Mouse (Mus musculus): ENCODE measurements around the gene Vmn1r124. TPM values are rescaled to one million over a fixed set of nuclear protein-coding genes. Genes with fewer than 3 reads are reported as not detected.

Gene Vmn1r124
- polyA plus RNA-seq (2014; fragmentation: Illumina TruSeq; extraction: RNeasy Lipid Tissue Mini Kit (QIAGEN cat#74804); ENCODE audit: low read depth, low replicate concordance) = not detected

DNA sequence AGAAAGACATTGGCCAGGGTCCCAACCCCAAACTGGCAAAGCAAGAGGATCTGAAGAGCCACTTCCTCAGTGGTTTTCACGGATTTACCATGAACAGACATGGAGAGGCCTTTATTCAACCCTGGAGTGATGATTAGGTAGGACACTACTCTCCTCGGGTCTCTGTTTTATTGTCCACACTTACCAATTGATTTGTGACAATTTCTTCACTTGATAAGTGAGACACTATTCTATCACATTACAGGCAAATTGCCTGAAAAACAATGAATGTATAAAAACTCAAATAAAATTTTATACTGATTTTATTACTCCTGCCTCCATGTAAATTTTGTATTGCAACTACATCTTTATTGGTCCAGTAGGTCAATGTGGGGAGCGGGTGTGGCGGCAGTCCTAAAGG lies at the start of gene Vmn1r124:
Gene Vmn1r124, minus strand, starts transcription at position 101 of the 400 bp plus-strand sequence.

DNA sequence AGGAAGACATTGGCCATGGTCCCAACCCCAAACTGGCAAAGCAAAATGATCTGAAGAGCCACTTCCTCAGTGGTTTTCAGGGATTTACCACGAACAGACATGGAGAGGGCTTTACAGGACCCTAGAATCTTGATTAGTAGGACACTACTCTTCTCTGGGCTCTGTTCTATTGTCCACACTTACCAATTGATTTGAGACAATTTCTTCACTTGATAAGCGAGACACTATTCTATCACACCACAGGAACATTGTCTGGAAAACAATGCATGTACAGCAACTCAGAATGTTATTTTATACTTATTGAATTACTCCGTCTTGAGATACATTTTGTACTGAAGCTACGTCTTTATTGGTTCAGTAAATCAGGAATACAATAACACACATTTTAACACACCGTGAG lies 41.0 kb upstream of the Vmn1r124 start, which contains the start of gene Vmn1r126:
Gene Vmn1r126, minus strand, starts transcription at position 101 of the 400 bp plus-strand sequence.

DNA sequence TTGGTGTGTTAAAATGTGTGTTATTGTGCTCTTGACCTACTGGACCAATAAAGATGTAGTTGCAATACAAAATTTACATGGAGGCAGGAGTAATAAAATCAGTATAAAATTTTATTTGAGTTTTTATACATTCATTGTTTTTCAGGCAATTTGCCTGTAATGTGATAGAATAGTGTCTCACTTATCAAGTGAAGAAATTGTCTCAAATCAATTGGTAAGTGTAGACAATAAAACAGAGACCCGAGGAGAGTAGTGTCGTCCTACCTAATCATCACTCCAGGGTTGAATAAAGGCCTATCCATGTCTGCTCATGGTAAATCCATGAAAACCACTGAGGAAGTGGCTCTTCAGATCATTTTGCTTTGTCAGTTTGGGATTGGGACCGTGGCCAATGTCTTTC lies 11.5 kb upstream of the Vmn1r124 start, which contains the start of gene Vmn1r125:
Gene Vmn1r125, plus strand, starts transcription at position 301 of the 400 bp plus-strand sequence.

Other genes starting within 250 kb of the Vmn1r124 start
- gene Vmn1r119, start 248.2 kb downstream of the Vmn1r124 start, polyA plus RNA-seq (2014; fragmentation: Illumina TruSeq; extraction: RNeasy Lipid Tissue Mini Kit (QIAGEN cat#74804); ENCODE audit: low read depth, low replicate concordance) = not detected
- not detected for gene Vmn1r120, start 206.8 kb downstream of the Vmn1r124 start, polyA plus RNA-seq (2014; fragmentation: Illumina TruSeq; extraction: RNeasy Lipid Tissue Mini Kit (QIAGEN cat#74804); ENCODE audit: low read depth, low replicate concordance)
- gene Vmn1r121, start 162.1 kb downstream of the Vmn1r124 start, polyA plus RNA-seq (2014; fragmentation: Illumina TruSeq; extraction: RNeasy Lipid Tissue Mini Kit (QIAGEN cat#74804); ENCODE audit: low read depth, low replicate concordance) = not detected
- gene Vmn1r122, start 126.5 kb downstream of the Vmn1r124 start, polyA plus RNA-seq (2014; fragmentation: Illumina TruSeq; extraction: RNeasy Lipid Tissue Mini Kit (QIAGEN cat#74804); ENCODE audit: low read depth, low replicate concordance) = not detected
- not detected for gene Vmn1r123, start 98.4 kb downstream of the Vmn1r124 start, polyA plus RNA-seq (2014; fragmentation: Illumina TruSeq; extraction: RNeasy Lipid Tissue Mini Kit (QIAGEN cat#74804); ENCODE audit: low read depth, low replicate concordance)
- gene Gm5157, start 70.2 kb downstream of the Vmn1r124 start, polyA plus RNA-seq (2014; fragmentation: Illumina TruSeq; extraction: RNeasy Lipid Tissue Mini Kit (QIAGEN cat#74804); ENCODE audit: low read depth, low replicate concordance) = not detected
- not detected for gene Vmn1r125, start 11.6 kb upstream of the Vmn1r124 start, polyA plus RNA-seq (2014; fragmentation: Illumina TruSeq; extraction: RNeasy Lipid Tissue Mini Kit (QIAGEN cat#74804); ENCODE audit: low read depth, low replicate concordance)
- not detected for gene Vmn1r126, start 40.9 kb upstream of the Vmn1r124 start, polyA plus RNA-seq (2014; fragmentation: Illumina TruSeq; extraction: RNeasy Lipid Tissue Mini Kit (QIAGEN cat#74804); ENCODE audit: low read depth, low replicate concordance)
- not detected for gene Vmn1r127, start 59.2 kb upstream of the Vmn1r124 start, polyA plus RNA-seq (2014; fragmentation: Illumina TruSeq; extraction: RNeasy Lipid Tissue Mini Kit (QIAGEN cat#74804); ENCODE audit: low read depth, low replicate concordance)
- gene Vmn1r128, start 88.8 kb upstream of the Vmn1r124 start, polyA plus RNA-seq (2014; fragmentation: Illumina TruSeq; extraction: RNeasy Lipid Tissue Mini Kit (QIAGEN cat#74804); ENCODE audit: low read depth, low replicate concordance) = not detected
- not detected for gene Vmn1r129, start 100.7 kb upstream of the Vmn1r124 start, polyA plus RNA-seq (2014; fragmentation: Illumina TruSeq; extraction: RNeasy Lipid Tissue Mini Kit (QIAGEN cat#74804); ENCODE audit: low read depth, low replicate concordance)
- not detected for gene Gm6882, start 172.1 kb upstream of the Vmn1r124 start, polyA plus RNA-seq (2014; fragmentation: Illumina TruSeq; extraction: RNeasy Lipid Tissue Mini Kit (QIAGEN cat#74804); ENCODE audit: low read depth, low replicate concordance)

Measured in liver, adult 10 weeks (tissue).